Mouse (Mus musculus) limb, embryonic 10.5 days (tissue): ENCODE measurements around the gene Actn1. TPM values are rescaled to one million over a fixed set of nuclear protein-coding genes. Genes with fewer than 3 reads are reported as not detected.

ENCODE experiments used
- DNase-seq: peaks from one replicate; pipeline ENCODE4 v3.0.0-alpha.2; 2017; ENCODE audit warnings: low spot score
- H3K27ac ChIP-seq: fragments of 300-500 bp; sonication (generic); 2 replicates; pipeline ENCODE4 v1.5.1; 2016; ENCODE audit warnings: mild to moderate bottlenecking
- H3K27me3 ChIP-seq: fragments of 300-500 bp; sonication (generic); 2 replicates; pipeline ENCODE4 v1.6.1; 2016; ENCODE audit warnings: low read depth, mild to moderate bottlenecking; ENCODE audit not compliant: poor library complexity, severe bottlenecking
- H3K36me3 ChIP-seq: fragments of 300-500 bp; sonication (generic); 2 replicates; pipeline ENCODE4 v1.6.1; 2016; ENCODE audit warnings: mild to moderate bottlenecking, moderate library complexity
- H3K4me1 ChIP-seq: fragments of 300-500 bp; sonication (generic); 2 replicates; pipeline ENCODE4 v1.6.1; 2016
- H3K4me3 ChIP-seq: fragments of 300-500 bp; sonication (generic); 2 replicates; pipeline ENCODE4 v1.5.1; 2016; ENCODE audit warnings: mild to moderate bottlenecking, moderate library complexity
- H3K9me3 ChIP-seq: fragments of 300-500 bp; sonication (generic); replicated peaks from 2 replicates; pipeline ENCODE4 v1.6.1; 2016; ENCODE audit warnings: mild to moderate bottlenecking
- WGBS: fragments of 180-500 bp; shearing (Covaris S2); methylation state at CpG from one replicate; pipeline ENCODE4 v1.1.7; 2016; 5-methylcytosine and 5-hydroxymethylcytosine counted together
- polyA plus RNA-seq: library from polyadenylated mRNA; unstranded; fragments of >200 nt; fragmentation: Nextera tagmentation; extraction: Ambion mirVana; gene quantifications from 2 replicates; pipeline ENCODE4 v1.2.1, GENCODE M21; 2016

The Actn1 gene
- polyA plus RNA-seq, 1 experiment from 2014 or later: 48.6 TPM

- H3K27ac ChIP-seq: no peak overlapping the region
- peaks cover 73% of the 10 kb centered on the region for H3K4me1 ChIP-seq
These were observed 8.6 kb downstream of the Actn1 start for GRCm38 (mm10) chr12:80251554-80251953.

GRCm38 (mm10) chr12:80249539-80249938, 10.6 kb downstream of the Actn1 start:
- no peaks in the 10 kb centered on the region for H3K27me3 ChIP-seq
- H3K4me1 ChIP-seq: peaks cover 75% of the 10 kb centered on the region
- H3K4me3 ChIP-seq: no peak overlapping the region
- WGBS: 76% methylated on average over 6 of the region's 6 CpGs
- H3K36me3 ChIP-seq: peaks cover 36% of the 10 kb centered on the region
- H3K9me3 ChIP-seq: no peaks in the 10 kb centered on the region
- no peak for DNase-seq
- H3K27ac ChIP-seq: peak overlapping the region; percentile 56; the same call in 1 of the 2 replicates

More at GRCm38 (mm10) chr12:80251554-80251953, 8.6 kb downstream of the Actn1 start:
- 68% methylated on average over 3 of the region's 3 CpGs for WGBS
- Histone ChIP-seq H3K36me3 (peaks cover 35% of the 10 kb centered on the region), H3K9me3 (no peaks in the 10 kb centered on the region), H3K4me3 (no peak overlapping the region), H3K27me3 (no peaks in the 10 kb centered on the region)
- DNase-seq: no peak

GRCm38 (mm10) chr12:80247067-80247466, 13.1 kb downstream of the Actn1 start:
- no peak for DNase-seq
- Histone ChIP-seq H3K4me1 (peaks cover 75% of the 10 kb centered on the region), H3K36me3 (peaks cover 53% of the 10 kb centered on the region), H3K9me3 (no peaks in the 10 kb centered on the region), H3K27ac (no peak overlapping the region), H3K4me3 (no peak overlapping the region), H3K27me3 (no peaks in the 10 kb centered on the region)
- WGBS: 81% methylated on average over 5 of the region's 5 CpGs

- H3K36me3 ChIP-seq: peaks cover 55% of the 10 kb centered on the region
- no peaks in the 10 kb centered on the region for H3K9me3 ChIP-seq
- no peak overlapping the region for H3K4me3 ChIP-seq
- H3K27ac ChIP-seq: no peak overlapping the region
- H3K27me3 ChIP-seq: no peaks in the 10 kb centered on the region
- WGBS: 74% methylated on average over 2 of the region's 2 CpGs
- peaks cover 69% of the 10 kb centered on the region for H3K4me1 ChIP-seq
- no peak for DNase-seq
These were observed 13.7 kb downstream of the Actn1 start for GRCm38 (mm10) chr12:80246505-80246904.

GRCm38 (mm10) chr12:80244755-80245154, 15.4 kb downstream of the Actn1 start:
- H3K9me3 ChIP-seq: no peaks in the 10 kb centered on the region
- H3K36me3 ChIP-seq: peaks cover 65% of the 10 kb centered on the region
- no peaks in the 10 kb centered on the region for H3K27me3 ChIP-seq
- H3K4me1 ChIP-seq: peaks cover 59% of the 10 kb centered on the region
- H3K27ac ChIP-seq: peak overlapping the region; percentile 34; the same call in 1 of the 2 replicates
- H3K4me3 ChIP-seq: no peak overlapping the region
- WGBS: 98% methylated on average over 1 of the region's 1 CpGs
- no peak for DNase-seq

- H3K27ac ChIP-seq: 0 out of 2 replicates have a peak overlapping the region, but pooled peaks have one; percentile 34
- peaks cover 65% of the 10 kb centered on the region for H3K36me3 ChIP-seq
- H3K27me3 ChIP-seq: no peaks in the 10 kb centered on the region
- H3K4me1 ChIP-seq: peaks cover 60% of the 10 kb centered on the region
- no peak overlapping the region for H3K4me3 ChIP-seq
- H3K9me3 ChIP-seq: no peaks in the 10 kb centered on the region
- no peak for DNase-seq
- WGBS: 91% methylated on average over 6 of the region's 6 CpGs
These were observed 16.0 kb downstream of the Actn1 start for GRCm38 (mm10) chr12:80244127-80244526.

GRCm38 (mm10) chr12:80243335-80243734, 16.8 kb downstream of the Actn1 start:
- Histone ChIP-seq H3K27ac (no peak overlapping the region), H3K36me3 (peaks cover 62% of the 10 kb centered on the region), H3K9me3 (no peaks in the 10 kb centered on the region), H3K27me3 (no peaks in the 10 kb centered on the region), H3K4me3 (no peak overlapping the region), H3K4me1 (peaks cover 62% of the 10 kb centered on the region)
- 88% methylated on average over 4 of the region's 4 CpGs for WGBS
- DNase-seq: no peak

GRCm38 (mm10) chr12:80239445-80239844, 20.7 kb downstream of the Actn1 start:
- Histone ChIP-seq H3K27me3 (no peaks in the 10 kb centered on the region), H3K4me1 (peaks cover 42% of the 10 kb centered on the region), H3K4me3 (no peak overlapping the region), H3K27ac (0 out of 2 replicates have a peak overlapping the region, but pooled peaks have one; percentile 5), H3K9me3 (no peaks in the 10 kb centered on the region), H3K36me3 (peaks cover 63% of the 10 kb centered on the region)
- no peak for DNase-seq
- 95% methylated on average over 5 of the region's 5 CpGs for WGBS

GRCm38 (mm10) chr12:80238523-80238922, 21.6 kb downstream of the Actn1 start:
- DNase-seq: no peak
- H3K36me3 ChIP-seq: peaks cover 63% of the 10 kb centered on the region
- WGBS: 74% methylated on average over 3 of the region's 3 CpGs

GRCm38 (mm10) chr12:80235295-80235694, 24.9 kb downstream of the Actn1 start:
- Histone ChIP-seq H3K9me3 (peaks cover 1% of the 10 kb centered on the region; the same call in 1 of the 2 replicates), H3K27me3 (no peaks in the 10 kb centered on the region), H3K27ac (no peak overlapping the region), H3K4me1 (peaks cover 46% of the 10 kb centered on the region), H3K36me3 (peaks cover 38% of the 10 kb centered on the region), H3K4me3 (no peak overlapping the region)
- no peak for DNase-seq
- 92% methylated on average over 1 of the region's 1 CpGs for WGBS

More at GRCm38 (mm10) chr12:80238523-80238922, 21.6 kb downstream of the Actn1 start:
- H3K4me1 ChIP-seq: peaks cover 33% of the 10 kb centered on the region
- no peak overlapping the region for H3K4me3 ChIP-seq
- H3K27ac ChIP-seq: no peak overlapping the region
- H3K9me3 ChIP-seq: peaks cover 1% of the 10 kb centered on the region; the same call in 1 of the 2 replicates
- no peaks in the 10 kb centered on the region for H3K27me3 ChIP-seq

GRCm38 (mm10) chr12:80234226-80234625, 25.9 kb downstream of the Actn1 start:
- WGBS: 93% methylated on average over 3 of the region's 3 CpGs
- DNase-seq: no peak
- H3K4me3 ChIP-seq: no peak overlapping the region
- peaks cover 38% of the 10 kb centered on the region for H3K36me3 ChIP-seq
- H3K27ac ChIP-seq: no peak overlapping the region
- no peaks in the 10 kb centered on the region for H3K27me3 ChIP-seq
- H3K9me3 ChIP-seq: peaks cover 1% of the 10 kb centered on the region; the same call in 1 of the 2 replicates
- peaks cover 46% of the 10 kb centered on the region for H3K4me1 ChIP-seq

GRCm38 (mm10) chr12:80232840-80233218, 27.3 kb downstream of the Actn1 start:
- DNase-seq: no peak
- Histone ChIP-seq H3K36me3 (peaks cover 38% of the 10 kb centered on the region), H3K9me3 (peaks cover 1% of the 10 kb centered on the region; the same call in 1 of the 2 replicates), H3K4me3 (no peak overlapping the region), H3K27me3 (no peaks in the 10 kb centered on the region), H3K27ac (peak overlapping the region; percentile 57; the same call in 1 of the 2 replicates), H3K4me1 (peaks cover 53% of the 10 kb centered on the region)
- 95% methylated on average over 4 of the region's 4 CpGs for WGBS

GRCm38 (mm10) chr12:80232076-80232839, 27.9 kb downstream of the Actn1 start:
- no peak overlapping the region for H3K4me3 ChIP-seq
- peaks cover 56% of the 10 kb centered on the region for H3K4me1 ChIP-seq
- H3K9me3 ChIP-seq: peaks cover 1% of the 10 kb centered on the region; the same call in 1 of the 2 replicates
- WGBS: 83% methylated on average over 9 of the region's 9 CpGs
- DNase-seq: no peak
- peaks cover 38% of the 10 kb centered on the region for H3K36me3 ChIP-seq
- no peaks in the 10 kb centered on the region for H3K27me3 ChIP-seq
- peak overlapping the region; percentile 93 for H3K27ac ChIP-seq
